Mouse (Mus musculus): Measurements from ENCODE around the gene Npnt.

GRCm38 (mm10) chr3:132865596-132865995, 84.5 kb downstream of the Npnt start:
- TF ChIP-seq USF1 (IDR thresholded peaks at IDR 0.05; ENCODE audit: low read depth) (no peak), CTCF (IDR thresholded peaks at IDR 0.05; ENCODE audit: control insufficient read depth, insufficient read depth, insufficient read length) (no peak), MAX (IDR thresholded peaks at IDR 0.05) (no peak), CEBPB (IDR thresholded peaks at IDR 0.05; ENCODE audit: low read depth) (no peak), MYOD1 (IDR thresholded peaks at IDR 0.05; ENCODE audit: control insufficient read depth, insufficient read length, low read depth) (no peak)

All from C2C12 (cell line).